Mouse (Mus musculus) CH12.LX (cell line): Measurements from ENCODE around the gene Gm10190. TPM values are rescaled to one million over a fixed set of nuclear protein-coding genes. Genes with fewer than 3 reads are reported as not detected.

Experiments used
- DNase-seq: peaks from one replicate; pipeline ENCODE4 v3.0.0-alpha.2; 2013; ENCODE audit errors: extremely low read depth
- H3K27ac ChIP-seq: 2 replicates; pipeline ENCODE4 v1.5.1; 2012; ENCODE audit warnings: low read depth, mild to moderate bottlenecking, control low read depth, moderate library complexity; ENCODE audit not compliant: insufficient read depth
- H3K27me3 ChIP-seq: replicated peaks from 2 replicates; pipeline ENCODE3; 2012; ENCODE audit warnings: inconsistent platforms
- H3K36me3 ChIP-seq, 2 experiments: replicated peaks in 1 of 2; 2 replicates each; pipeline versions ENCODE3 to v1.6.1; 2012; ENCODE audit warnings: inconsistent platforms in 1 of 2, low read length in 1 of 2, mild to moderate bottlenecking in 1 of 2, mixed read lengths in 1 of 2, moderate library complexity in 1 of 2; ENCODE audit not compliant: control insufficient read depth in 1 of 2, insufficient read depth in 1 of 2
- H3K4me1 ChIP-seq, 2 experiments: 2 replicates each; pipeline ENCODE4 v1.6.1; 2012; ENCODE audit warnings: inconsistent platforms in 1 of 2, moderate library complexity in 1 of 2; ENCODE audit not compliant: insufficient read depth in 2 of 2, control insufficient read depth in 1 of 2
- H3K4me2 ChIP-seq: 2 replicates; pipeline ENCODE4 v1.6.1; 2012; ENCODE audit warnings: low read depth, mild to moderate bottlenecking, control low read depth; ENCODE audit not compliant: poor library complexity, insufficient read depth, severe bottlenecking
- H3K4me3 ChIP-seq, 3 experiments: fragments of 150-350 bp in 1 of 3; sonication (generic) in 1 of 3; replicated peaks in 1 of 3; 2 replicates each; pipeline versions ENCODE3 to v1.5.1; 2011 to 2012; ENCODE audit warnings: low read depth in 2 of 3, low read length in 2 of 3, mild to moderate bottlenecking in 2 of 3, moderate library complexity in 2 of 3, control low read depth in 1 of 3, improper control_type of control experiment in 1 of 3, inconsistent platforms in 1 of 3, mixed read lengths in 1 of 3; ENCODE audit not compliant: poor library complexity in 1 of 3
- H3K79me2 ChIP-seq: replicated peaks from 2 replicates; pipeline ENCODE4 v1.6.1; 2012; ENCODE audit warnings: mild to moderate bottlenecking, moderate library complexity; ENCODE audit not compliant: control insufficient read depth, poor library complexity, insufficient read depth, severe bottlenecking; ENCODE audit errors: extremely low read depth
- H3K9ac ChIP-seq: 2 replicates; pipeline ENCODE4 v1.6.1; 2012; ENCODE audit warnings: low read depth, mild to moderate bottlenecking, control low read depth, moderate library complexity; ENCODE audit not compliant: insufficient read depth
- H3K9me3 ChIP-seq: replicated peaks from 2 replicates; pipeline ENCODE3; 2012; ENCODE audit warnings: low read length, inconsistent platforms, mixed read lengths
- BHLHE40 ChIP-seq: IDR thresholded peaks from 2 replicates; pipeline ENCODE4 v1.6.1; 2011; ENCODE audit warnings: mild to moderate bottlenecking, low read depth, low read length, improper control_type of control experiment
- CHD1 ChIP-seq: IDR thresholded peaks from 2 replicates; pipeline ENCODE4 v1.6.1; 2012; ENCODE audit warnings: low read depth, low read length, improper control_type of control experiment, inconsistent platforms
- CHD2 ChIP-seq: IDR thresholded peaks from 2 replicates; pipeline ENCODE4 v1.6.1; 2011; ENCODE audit warnings: low read length, improper control_type of control experiment
- CTCF ChIP-seq, 2 experiments: IDR thresholded peaks in 1 of 2; conservative IDR thresholded peaks in 1 of 2; 2 replicates each; pipeline ENCODE4 v1.5.1; 2011 to 2012; ENCODE audit warnings: low read depth in 2 of 2, low read length in 2 of 2, improper control_type of control experiment in 1 of 2, inconsistent platforms in 1 of 2, mild to moderate bottlenecking in 1 of 2, moderate library complexity in 1 of 2
- E2F4 ChIP-seq: IDR thresholded peaks from 2 replicates; pipeline ENCODE4 v1.6.1; 2011; ENCODE audit warnings: low read depth, low read length, improper control_type of control experiment; ENCODE audit not compliant: insufficient replicate concordance
- HCFC1 ChIP-seq: IDR thresholded peaks from 2 replicates; pipeline ENCODE4 v1.6.1; 2012; ENCODE audit warnings: low read depth, mild to moderate bottlenecking, inconsistent platforms, low read length, improper control_type of control experiment
- IRF4 ChIP-seq: IDR thresholded peaks from 2 replicates; pipeline ENCODE4 v1.6.1; 2014; ENCODE audit warnings: low read depth, mild to moderate bottlenecking, inconsistent platforms, low read length, improper control_type of control experiment
- JUN ChIP-seq: IDR thresholded peaks from 2 replicates; pipeline ENCODE4 v1.6.1; 2011; ENCODE audit warnings: low read depth, mild to moderate bottlenecking, low read length, improper control_type of control experiment, moderate library complexity; ENCODE audit not compliant: insufficient read depth
- KAT2A ChIP-seq: IDR thresholded peaks from 2 replicates; pipeline ENCODE4 v1.6.1; 2012; ENCODE audit warnings: low read length, improper control_type of control experiment, inconsistent platforms; ENCODE audit not compliant: insufficient replicate concordance
- MAZ ChIP-seq: IDR thresholded peaks from 2 replicates; pipeline ENCODE4 v1.6.1; 2012; ENCODE audit warnings: low read depth, mild to moderate bottlenecking, inconsistent platforms, low read length, improper control_type of control experiment, moderate library complexity
- MXI1 ChIP-seq: IDR thresholded peaks from 2 replicates; pipeline ENCODE4 v1.6.1; 2011; ENCODE audit warnings: mild to moderate bottlenecking, low read depth, low read length, improper control_type of control experiment
- PAX5 ChIP-seq: IDR thresholded peaks from 2 replicates; pipeline ENCODE4 v1.6.1; 2012; ENCODE audit warnings: low read length, inconsistent platforms, mixed read lengths
- POLR2AphosphoS2 ChIP-seq: IDR thresholded peaks from 2 replicates; pipeline ENCODE4 v1.6.1; 2011; ENCODE audit warnings: low read depth, low read length, improper control_type of control experiment
- RAD21 ChIP-seq: IDR thresholded peaks from 2 replicates; pipeline ENCODE4 v1.6.1; 2011; ENCODE audit warnings: low read depth, mild to moderate bottlenecking, low read length, improper control_type of control experiment, moderate library complexity
- TCF12 ChIP-seq: IDR thresholded peaks from 2 replicates; pipeline ENCODE4 v1.6.1; 2014; ENCODE audit warnings: low read depth, mild to moderate bottlenecking, inconsistent platforms, low read length, improper control_type of control experiment
- USF2 ChIP-seq: conservative IDR thresholded peaks from 2 replicates; pipeline ENCODE4 v1.6.1; 2011; ENCODE audit warnings: low read depth, low read length, improper control_type of control experiment
- ZKSCAN1 ChIP-seq: IDR thresholded peaks from 2 replicates; pipeline ENCODE4 v1.6.1; 2012; ENCODE audit warnings: low read depth, inconsistent platforms, low read length, improper control_type of control experiment, borderline replicate concordance
- ZNF384 ChIP-seq: IDR thresholded peaks from 2 replicates; pipeline ENCODE4 v1.6.1; 2012; ENCODE audit warnings: low read depth, low read length, improper control_type of control experiment, inconsistent platforms
- dilution Hi-C: fragments of 300-500 bp; cut with MboI; formaldehyde crosslinking; loops from 2 replicates; pipeline ENCODE4 v1.14.3; 2020; ENCODE audit warnings: low sequenced_read_pairs; ENCODE audit not compliant: extremely low pct_unique_long_range_greater_than_20kb, extremely low pct_ligation_motif_present
- in situ Hi-C: fragments of 300-500 bp; cut with MboI; formaldehyde crosslinking; loops from 3 replicates; pipeline ENCODE4 v1.14.3; 2019; ENCODE audit warnings: low sequenced_read_pairs, low pct_ligation_motif_present, low pct_unique_long_range_greater_than_20kb, mixed read lengths
- polyA plus RNA-seq: library from polyadenylated mRNA; unstranded; fragments of >175 nt; gene quantifications from 2 replicates; pipeline ENCODE4 v1.2.1, GENCODE M21; 2012; ENCODE audit warnings: low read depth; ENCODE audit not compliant: insufficient read length
- total RNA-seq, 2 experiments: library from RNA; depleted of rRNA; stranded (reverse); fragments of 300-350 nt in 1 of 2; fragments of >200 nt in 1 of 2; gene quantifications; 2 replicates each; pipeline ENCODE4 v1.2.3; 2012 to 2014

Gene Gm10190
- total and polyA plus RNA-seq, 3 experiments, result not detected

GRCm38 (mm10) chr17:80373726-80374096 is 370 bp upstream of the Gm10190 start:
- H3K27me3 ChIP-seq, result no peaks in the 10 kb centered on the region
- dilution Hi-C loops (no loop called here), in situ Hi-C loops (no loop called here)
- H3K4me1 ChIP-seq, result peaks cover under 1 to 3% of the 10 kb centered on the region in 2 experiments; a peak in 3 of 4 replicates
- peaks cover 4% of the 10 kb centered on the region for H3K9me3 ChIP-seq
- TF ChIP-seq HCFC1 (no peak), JUN (no peak), MXI1 (no peak), POLR2AphosphoS2 (no peak), RAD21 (no peak), BHLHE40 (no peak), CTCF (conservative IDR thresholded peaks at IDR 0.05 in 1 of 2, IDR thresholded peaks at IDR 0.05 in 1 of 2; ENCODE audit: low read depth in 2 of 2, low read length in 2 of 2) (no peak), IRF4 (no peak), TCF12 (no peak), ZKSCAN1 (no peak), E2F4 (no peak)
- no peak for DNase-seq
- H3K27ac ChIP-seq, result no peak overlapping the region
- no peaks in the 10 kb centered on the region for H3K36me3 ChIP-seq
- no peak overlapping the region for H3K4me3 ChIP-seq
- no peak overlapping the region for H3K9ac ChIP-seq
- no peaks in the 10 kb centered on the region for H3K79me2 ChIP-seq
- H3K4me2 ChIP-seq, result no peak overlapping the region

DNA sequence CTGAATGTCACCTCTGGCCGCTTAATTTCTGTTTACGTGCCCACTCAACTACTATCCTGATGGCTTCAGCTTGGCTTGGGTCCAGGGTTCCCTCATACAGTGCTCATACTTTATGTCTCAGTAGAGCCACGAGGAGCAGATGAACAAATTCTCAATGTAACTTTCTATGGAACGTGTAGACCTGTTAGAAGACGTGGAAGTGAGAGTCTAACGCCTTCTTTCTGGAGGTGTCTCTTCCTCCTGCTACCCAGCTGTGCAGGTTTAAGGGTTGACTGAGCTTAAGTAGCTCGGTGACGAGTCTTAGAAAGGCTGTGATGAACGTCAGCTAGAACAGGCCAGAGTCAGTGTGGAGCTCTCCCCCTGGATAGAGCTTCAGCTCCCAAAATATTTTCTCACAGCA is 4.7 kb downstream of the Gm10190 start:
- Histone ChIP-seq H3K4me3 (no peak overlapping the region), H3K4me2 (no peak overlapping the region), H3K9ac (no peak overlapping the region), H3K4me1 (peaks cover 3 to 7% of the 10 kb centered on the region in 2 experiments; a peak in 3 of 4 replicates), H3K79me2 (no peaks in the 10 kb centered on the region), H3K27me3 (no peaks in the 10 kb centered on the region), H3K27ac (no peak overlapping the region), H3K36me3 (no peaks in the 10 kb centered on the region), H3K9me3 (peaks cover 4% of the 10 kb centered on the region)
- DNase-seq, result peak; percentile 16
- TF ChIP-seq MAZ, result no peak
- TF ChIP-seq ZNF384, result no peak
- no peak for TF ChIP-seq USF2
- TF ChIP-seq CHD1, result no peak
- TF ChIP-seq PAX5, result no peak
- TF ChIP-seq JUN, result no peak
- no peak for TF ChIP-seq HCFC1
- no peak for TF ChIP-seq KAT2A
- no peak for TF ChIP-seq POLR2AphosphoS2
- no peak for TF ChIP-seq CHD2
- in situ Hi-C loops, result no loop called here
- dilution Hi-C loops, result no loop called here
